ENCODE assay signal across 9 mouse cellular contexts in the genomic region with DNA sequence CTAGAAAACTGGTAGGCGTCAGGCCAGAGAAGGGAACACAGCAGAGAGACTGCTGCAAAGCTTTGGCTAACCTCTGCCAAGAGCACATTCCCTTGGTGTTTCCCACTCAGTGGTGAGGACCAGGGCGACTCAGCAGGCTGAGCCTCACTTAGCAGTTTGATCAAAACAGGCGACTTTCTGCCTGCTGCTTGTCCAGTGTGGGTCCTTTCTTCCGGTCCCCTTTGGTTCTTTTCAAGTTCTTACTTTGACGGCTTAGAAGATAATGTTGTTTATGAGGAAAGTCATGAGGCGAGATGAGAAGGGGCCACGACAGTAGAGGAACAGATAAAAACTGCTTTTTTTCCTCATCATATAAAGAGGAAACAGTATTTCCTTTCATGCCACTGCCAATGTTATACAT. TPM values are rescaled to one million over a fixed set of nuclear protein-coding genes. Genes with fewer than 3 reads are reported as not detected.
DNase-seq lines count a peak whose midpoint lies in the region; ATAC-seq and TF ChIP-seq lines count a peak whose summit lies in the region.
"Had no signal": no experiment of that assay in that cellular context is flagged by ENCODE, and none has a peak within 500 bp of the region (broad histone marks: within the 10 kb centered on the region; RNA-seq: fewer than 3 reads in every experiment).

No protein-coding gene starts in this region.

- H3K36me3 ChIP-seq in megakaryocyte, embryonic 14.5 days (replicated peaks; ENCODE audit: low read length), result peaks cover 3% of the 10 kb centered on the region
- H3K36me3 ChIP-seq: limb, embryonic 12.5 days had no signal

- H3K4me1 ChIP-seq in lung, adult 2 months (ENCODE audit: control insufficient read depth, insufficient read depth, low read length), result peaks cover 17% of the 10 kb centered on the region
- H3K4me1 ChIP-seq in megakaryocyte, embryonic 14.5 days, result peaks cover 50% of the 10 kb centered on the region

- no peak for TF ChIP-seq POLR2A in lung, adult 2 months (IDR thresholded peaks at IDR 0.05; ENCODE audit: borderline replicate concordance, extremely low read depth, low read depth, low read length)

- H3K27me3 ChIP-seq in megakaryocyte, embryonic 14.5 days (replicated peaks), result no peaks in the 10 kb centered on the region
- H3K27me3 ChIP-seq: limb, embryonic 12.5 days had no signal

- no peak overlapping the region for H3K27ac ChIP-seq in left cerebral cortex, adult 2 months
- H3K27ac ChIP-seq: limb, embryonic 12.5 days had no signal

- intact Hi-C loops in left cerebral cortex, adult 2 months (cut with DNase I), result no loop called here

- ATAC-seq in common myeloid progenitor, adult 5-6 weeks (replicated peaks; ENCODE audit: low read depth, poor library complexity, severe bottlenecking), result peak; percentile 42

- 21% methylated on average over 7 of the region's 7 CpGs for WGBS in lung, adult 2 months

- H3K4me3 ChIP-seq in lung, adult 2 months (replicated peaks; ENCODE audit: extremely low read depth, low read depth, low read length), result no peak overlapping the region
- H3K4me3 ChIP-seq in megakaryocyte, embryonic 14.5 days (replicated peaks), result peak overlapping the region; percentile 85
- H3K4me3 ChIP-seq in left cerebral cortex, adult 2 months, result no peak overlapping the region
- H3K4me3 ChIP-seq: limb, embryonic 12.5 days had no signal

- no peak for TF ChIP-seq CTCF in lung, adult 2 months (IDR thresholded peaks at IDR 0.05; ENCODE audit: insufficient read depth, low read length)
- TF ChIP-seq CTCF in left cerebral cortex, adult 2 months (IDR thresholded peaks at IDR 0.05), result no peak

- no peaks in the 10 kb centered on the region for H3K9me3 ChIP-seq in megakaryocyte, embryonic 14.5 days
- H3K9me3 ChIP-seq: limb, embryonic 12.5 days had no signal

- DNase-seq in lung, adult 18-20 months, result peak; percentile 16 to 34
- DNase-seq in lung, adult 2 months, result no peak
- DNase-seq in heart, postnatal 4 days, result peak; percentile 51
- DNase-seq in cerebellum, adult 18-20 months, result no peak
- no peak for DNase-seq in left cerebral cortex, adult 2 months (ENCODE audit: extremely low spot score in 1 of 2, low spot score in 2 of 2)
- no peak for DNase-seq in ovary, postnatal 10 days (ENCODE audit: low spot score)

RNA-seq across cellular contexts. Expression of a gene that starts 49.2 kb away (rescaled TPM):
- 34.8 and 54.0 TPM in 2 replicates for polyA plus RNA-seq in lung, adult 2 months (2012; rRNA removed)
- total RNA-seq in common myeloid progenitor, adult 5-6 weeks (2017), result 90.6 and 197 TPM in 2 replicates
- 100 to 1,000 TPM; 142 to 149 TPM for total RNA-seq in heart, postnatal 4 days (2021)
- 2.1 TPM in 1 of 2 replicates, not detected in the other for polyA plus RNA-seq in megakaryocyte, embryonic 14.5 days (2012; ENCODE audit: insufficient read depth, low replicate concordance)
- 10 to 100 TPM; 59.5 to 69.6 TPM for total RNA-seq in left cerebral cortex, adult 2 months (2021)

RNA-seq across cellular contexts. Expression of a gene that starts 49.3 kb away (rescaled TPM):
- polyA plus RNA-seq in lung, adult 2 months (2012; rRNA removed), result 16.2 and 30.1 TPM in 2 replicates
- 52.1 and 64.5 TPM in 2 replicates for total RNA-seq in common myeloid progenitor, adult 5-6 weeks (2017)
- total RNA-seq in heart, postnatal 4 days (2021), result 10 to 100 TPM; 75.5 to 79.0 TPM
- polyA plus RNA-seq in megakaryocyte, embryonic 14.5 days (2012; ENCODE audit: insufficient read depth, low replicate concordance), result 0.49 and 2.7 TPM in 2 replicates
- total RNA-seq in left cerebral cortex, adult 2 months (2021), result 10 to 100 TPM; 62.5 to 64.3 TPM

Comparison
In these comparisons a context has a peak if more than half of its experiments do, and no peak if none do; other contexts are left out.
1. DNase-seq: peak in lung, adult 18-20 months (2 of 2) and heart, postnatal 4 days (single experiment); none in lung, adult 2 months (single experiment), cerebellum, adult 18-20 months (0 of 2), left cerebral cortex, adult 2 months (0 of 2) and ovary, postnatal 10 days (single experiment).